Mouse (Mus musculus): ENCODE data around the gene Acaca. TPM values are rescaled to one million over a fixed set of nuclear protein-coding genes. Genes with fewer than 3 reads are reported as not detected.

The Acaca gene
- polyA plus RNA-seq, 1 experiment from 2014 or later, result 14.4 TPM

GRCm38 (mm10) chr11:84412201-84412934 lies 282.9 kb downstream of the Acaca start:
- Histone ChIP-seq H3K4me2 (no peak overlapping the region), H3K27me3 (no peaks in the 10 kb centered on the region), H3K27ac (no peak overlapping the region), H3K4me1 (0 out of 2 replicates have a peak, but pooled peaks cover 4% of the 10 kb centered on the region), H3K9me3 (replicated peaks) (no peaks in the 10 kb centered on the region), H3K9ac (no peak overlapping the region), H3K36me3 (no peaks in the 10 kb centered on the region), H3K4me3 (replicated peaks) (no peak overlapping the region)
- ATAC-seq (replicated peaks; ENCODE audit: low FRiP score), result no peak
- 54% methylated on average over 12 of the region's 12 CpGs for WGBS

- Histone ChIP-seq H3K9ac (no peak overlapping the region), H3K4me3 (replicated peaks) (no peak overlapping the region), H3K36me3 (no peaks in the 10 kb centered on the region), H3K27me3 (no peaks in the 10 kb centered on the region), H3K4me1 (0 out of 2 replicates have a peak, but pooled peaks cover 4% of the 10 kb centered on the region), H3K4me2 (no peak overlapping the region), H3K9me3 (replicated peaks) (no peaks in the 10 kb centered on the region), H3K27ac (no peak overlapping the region)
- WGBS, result 73% methylated on average over 6 of the region's 6 CpGs
- no peak for ATAC-seq (replicated peaks; ENCODE audit: low FRiP score)
These were observed 283.6 kb downstream of the Acaca start for GRCm38 (mm10) chr11:84413111-84413510.

GRCm38 (mm10) chr11:84420779-84421178 lies 291.3 kb downstream of the Acaca start:
- Histone ChIP-seq H3K9me3 (replicated peaks) (no peaks in the 10 kb centered on the region), H3K27ac (no peak overlapping the region), H3K9ac (no peak overlapping the region), H3K27me3 (no peaks in the 10 kb centered on the region), H3K36me3 (no peaks in the 10 kb centered on the region; the same call in 1 of the 2 replicates), H3K4me2 (no peak overlapping the region), H3K4me1 (peaks cover 7% of the 10 kb centered on the region), H3K4me3 (replicated peaks) (no peak overlapping the region)
- 93% methylated on average over 6 of the region's 6 CpGs for WGBS
- no peak for ATAC-seq (replicated peaks; ENCODE audit: low FRiP score)

GRCm38 (mm10) chr11:84425736-84426632 lies 296.5 kb downstream of the Acaca start:
- H3K36me3 ChIP-seq, result peaks cover 4% of the 10 kb centered on the region
- H3K9me3 ChIP-seq (replicated peaks), result no peaks in the 10 kb centered on the region
- H3K27me3 ChIP-seq, result no peaks in the 10 kb centered on the region
- ATAC-seq (replicated peaks; ENCODE audit: low FRiP score), result no peak
- no peak overlapping the region for H3K4me3 ChIP-seq (replicated peaks)
- no peak overlapping the region for H3K9ac ChIP-seq
- no peak overlapping the region for H3K4me2 ChIP-seq
- 60% methylated on average over 13 of the region's 13 CpGs for WGBS
- H3K4me1 ChIP-seq, result peaks cover 12% of the 10 kb centered on the region
- no peak overlapping the region for H3K27ac ChIP-seq

- Histone ChIP-seq H3K9ac (no peak overlapping the region), H3K27ac (no peak overlapping the region), H3K9me3 (replicated peaks) (no peaks in the 10 kb centered on the region), H3K4me1 (peaks cover 12% of the 10 kb centered on the region), H3K4me2 (no peak overlapping the region), H3K27me3 (no peaks in the 10 kb centered on the region), H3K36me3 (peaks cover 9% of the 10 kb centered on the region), H3K4me3 (replicated peaks) (no peak overlapping the region)
- WGBS, result 88% methylated on average over 5 of the region's 5 CpGs
- ATAC-seq (replicated peaks; ENCODE audit: low FRiP score), result no peak
These were observed 297.1 kb downstream of the Acaca start for GRCm38 (mm10) chr11:84426633-84426998.

GRCm38 (mm10) chr11:84429581-84429980 lies 300.1 kb downstream of the Acaca start:
- H3K27ac ChIP-seq, result no peak overlapping the region
- peak; percentile 74; the same call in 1 of the 2 replicates for ATAC-seq (replicated peaks; ENCODE audit: low FRiP score)

GRCm38 (mm10) chr11:84430336-84430735 lies 300.9 kb downstream of the Acaca start:
- H3K4me2 ChIP-seq, result no peak overlapping the region
- H3K9ac ChIP-seq, result no peak overlapping the region
- H3K9me3 ChIP-seq (replicated peaks), result no peaks in the 10 kb centered on the region
- WGBS, result 63% methylated on average over 4 of the region's 4 CpGs
- peaks cover 11% of the 10 kb centered on the region; the same call in 1 of the 2 replicates for H3K36me3 ChIP-seq
- peaks cover 16% of the 10 kb centered on the region for H3K4me1 ChIP-seq
- no peaks in the 10 kb centered on the region for H3K27me3 ChIP-seq
- H3K27ac ChIP-seq, result no peak overlapping the region
- no peak for ATAC-seq (replicated peaks; ENCODE audit: low FRiP score)
- H3K4me3 ChIP-seq (replicated peaks), result no peak overlapping the region

More at GRCm38 (mm10) chr11:84429581-84429980, 300.1 kb downstream of the Acaca start:
- no peak overlapping the region for H3K4me3 ChIP-seq (replicated peaks)
- 43% methylated on average over 1 of the region's 1 CpGs for WGBS
- H3K9me3 ChIP-seq (replicated peaks), result no peaks in the 10 kb centered on the region
- H3K4me1 ChIP-seq, result peaks cover 18% of the 10 kb centered on the region
- H3K4me2 ChIP-seq, result no peak overlapping the region
- H3K36me3 ChIP-seq, result peaks cover 11% of the 10 kb centered on the region; the same call in 1 of the 2 replicates
- H3K27me3 ChIP-seq, result no peaks in the 10 kb centered on the region
- H3K9ac ChIP-seq, result no peak overlapping the region

- no peak overlapping the region for H3K27ac ChIP-seq
- peaks cover 15% of the 10 kb centered on the region; the same call in 1 of the 2 replicates for H3K36me3 ChIP-seq
- ATAC-seq (replicated peaks; ENCODE audit: low FRiP score), result no peak
- no peak overlapping the region for H3K9ac ChIP-seq
- 74% methylated on average over 6 of the region's 6 CpGs for WGBS
- H3K27me3 ChIP-seq, result no peaks in the 10 kb centered on the region
- no peak overlapping the region for H3K4me2 ChIP-seq
- no peak overlapping the region for H3K4me3 ChIP-seq (replicated peaks)
- H3K4me1 ChIP-seq, result peaks cover 6% of the 10 kb centered on the region; the same call in 1 of the 2 replicates
- no peaks in the 10 kb centered on the region for H3K9me3 ChIP-seq (replicated peaks)
These were observed 305.4 kb downstream of the Acaca start for GRCm38 (mm10) chr11:84434879-84435278.

GRCm38 (mm10) chr11:84440402-84440801 lies 310.9 kb downstream of the Acaca start:
- Histone ChIP-seq H3K9me3 (replicated peaks) (no peaks in the 10 kb centered on the region), H3K4me3 (replicated peaks) (no peak overlapping the region), H3K9ac (no peak overlapping the region), H3K36me3 (peaks cover 26% of the 10 kb centered on the region), H3K4me2 (no peak overlapping the region), H3K27me3 (no peaks in the 10 kb centered on the region), H3K27ac (no peak overlapping the region), H3K4me1 (no peaks in the 10 kb centered on the region)
- WGBS, result 93% methylated on average over 3 of the region's 3 CpGs
- ATAC-seq (replicated peaks; ENCODE audit: low FRiP score), result no peak

- no peak for ATAC-seq (replicated peaks; ENCODE audit: low FRiP score)
- H3K27ac ChIP-seq, result peak overlapping the region; percentile 29; the same call in 1 of the 2 replicates
- no peaks in the 10 kb centered on the region for H3K9me3 ChIP-seq (replicated peaks)
- 84% methylated on average over 4 of the region's 4 CpGs for WGBS
- H3K4me1 ChIP-seq, result no peaks in the 10 kb centered on the region
- no peaks in the 10 kb centered on the region for H3K27me3 ChIP-seq
- peaks cover 29% of the 10 kb centered on the region for H3K36me3 ChIP-seq
- H3K4me2 ChIP-seq, result no peak overlapping the region
- H3K4me3 ChIP-seq (replicated peaks), result no peak overlapping the region
- H3K9ac ChIP-seq, result no peak overlapping the region
These were observed 313.3 kb downstream of the Acaca start for GRCm38 (mm10) chr11:84442554-84443331.

Measured in kidney, embryonic 15.5 days (tissue).